Mouse (Mus musculus) left cerebral cortex, postnatal 25 days (tissue): Measurements from ENCODE around the gene Efna4. TPM values are rescaled to one million over a fixed set of nuclear protein-coding genes. Genes with fewer than 3 reads are reported as not detected.

ENCODE experiments used
- DNase-seq, 2 experiments: peaks; one replicate each; pipeline ENCODE4 v3.0.0; 2022; ENCODE audit warnings: low spot score in 2 of 2, mixed read lengths in 1 of 2
- intact Hi-C: fragments of 180-260 bp; cut with DNase I; formaldehyde crosslinking; loops from one replicate; pipeline ENCODE4 v1.15.1; 2025
- total RNA-seq, 2 experiments: library from RNA; stranded (reverse); gene quantifications; 2 replicates each; pipeline ENCODE4 v1.2.3; 2021

Efna4 gene
- total RNA-seq, 2 experiments from 2014 or later = 0.27 to 0.37 TPM

DNA sequence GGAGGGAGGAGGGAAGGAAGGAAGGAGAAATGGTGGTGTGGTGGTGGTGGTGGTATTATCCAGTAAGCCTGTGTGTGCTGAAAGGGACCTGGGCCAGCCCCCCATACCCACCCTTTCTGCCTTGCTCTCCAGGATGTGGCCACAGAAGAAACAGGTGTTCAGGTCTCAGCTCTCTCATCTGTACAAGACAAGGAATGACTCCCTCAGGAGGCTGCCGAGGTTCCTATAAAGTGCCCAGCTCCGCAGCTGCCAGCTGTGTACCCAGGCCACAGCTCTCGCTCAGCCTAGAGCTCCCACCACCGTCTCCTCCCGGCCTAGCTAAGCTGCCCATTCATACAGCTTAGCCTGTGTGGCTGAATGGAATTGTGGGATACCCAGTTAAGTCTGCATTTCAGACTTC lies 45.5 kb downstream of the Efna4 start:
- no peak for DNase-seq
- intact Hi-C loops = no loop called here

DNA sequence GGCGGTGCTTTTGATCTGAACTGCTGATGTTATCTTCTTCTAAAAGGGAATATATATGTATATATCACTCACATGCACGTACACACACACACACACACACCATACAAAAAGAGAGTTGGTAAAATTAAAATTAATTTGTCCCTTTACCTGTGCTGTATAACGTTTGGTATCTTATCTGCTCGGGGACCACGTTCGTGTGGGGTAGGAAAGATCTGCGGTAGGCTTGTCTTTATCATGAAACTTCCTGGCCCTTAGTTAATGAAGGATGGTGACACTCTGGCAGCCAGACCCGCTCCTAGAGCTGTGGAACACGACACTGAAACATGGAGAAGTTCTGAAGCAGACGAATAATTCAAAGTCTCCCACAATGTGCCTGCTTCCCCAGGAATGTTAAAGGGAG lies 46.0 kb downstream of the Efna4 start:
- intact Hi-C loops = no loop called here
- no peak for DNase-seq

DNA sequence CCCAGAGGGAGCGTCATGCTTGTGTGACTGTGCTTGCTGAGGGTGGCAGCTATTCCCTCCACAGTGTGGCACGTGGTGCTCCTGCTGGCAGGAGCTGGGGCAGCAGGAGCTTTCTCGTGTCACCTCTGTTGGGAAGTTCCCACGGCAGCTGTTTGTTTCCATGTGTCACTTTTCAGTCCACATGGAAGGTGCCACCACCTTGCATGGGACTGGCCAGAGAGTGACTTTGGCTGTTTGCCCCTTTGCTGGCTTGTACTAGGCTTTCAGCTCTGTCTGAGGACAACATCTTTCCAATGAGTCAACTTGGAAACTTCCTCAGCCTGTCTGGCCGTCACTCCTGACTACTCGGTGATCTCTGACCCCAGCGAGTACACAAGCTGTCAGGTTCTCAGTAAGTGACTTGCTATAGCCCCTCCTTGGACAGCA lies 49.3 kb downstream of the Efna4 start:
- intact Hi-C loops = no loop called here
- DNase-seq = no peak

DNA sequence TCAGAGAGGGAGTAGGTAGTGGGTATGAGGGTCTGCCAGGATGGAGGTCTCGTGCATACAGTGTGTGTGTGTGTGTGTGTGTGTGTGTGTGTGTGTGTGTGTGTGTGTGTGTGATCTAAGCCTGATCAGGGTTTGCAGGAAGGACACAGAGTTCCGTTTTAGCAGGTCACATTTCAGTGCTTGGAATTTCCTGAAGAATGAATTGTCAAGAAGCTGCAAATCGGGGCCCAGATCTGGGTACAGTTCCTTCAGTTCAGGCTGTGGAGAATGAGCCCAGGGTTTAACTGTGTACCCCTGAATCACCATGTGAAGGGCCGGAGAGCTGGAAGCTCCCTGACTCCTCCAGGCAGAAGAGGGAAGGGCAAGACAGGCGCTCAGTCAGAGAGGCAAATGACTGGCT lies 50.5 kb downstream of the Efna4 start:
- intact Hi-C loops = no loop called here
- no peak for DNase-seq

DNA sequence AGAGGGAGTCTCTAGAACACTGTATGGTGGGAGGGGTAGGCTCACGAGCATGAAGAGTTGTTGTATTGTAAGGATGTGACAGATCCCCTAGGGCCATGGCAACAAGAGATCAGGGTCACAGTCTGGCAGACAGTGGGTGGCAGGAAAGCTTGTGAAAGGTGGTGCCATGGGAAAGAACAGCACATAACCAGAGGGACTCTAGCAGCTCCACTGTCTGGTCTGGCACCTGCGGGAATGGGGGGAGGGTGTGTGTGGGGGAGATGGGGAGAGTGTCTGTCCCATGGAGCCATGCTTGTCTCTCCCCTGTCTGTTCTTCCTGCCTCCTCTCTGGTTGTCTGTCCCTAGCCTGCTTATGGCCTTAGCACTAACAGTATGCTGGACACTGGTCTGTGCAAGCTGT lies 52.3 kb downstream of the Efna4 start:
- intact Hi-C loops = no loop called here

DNA sequence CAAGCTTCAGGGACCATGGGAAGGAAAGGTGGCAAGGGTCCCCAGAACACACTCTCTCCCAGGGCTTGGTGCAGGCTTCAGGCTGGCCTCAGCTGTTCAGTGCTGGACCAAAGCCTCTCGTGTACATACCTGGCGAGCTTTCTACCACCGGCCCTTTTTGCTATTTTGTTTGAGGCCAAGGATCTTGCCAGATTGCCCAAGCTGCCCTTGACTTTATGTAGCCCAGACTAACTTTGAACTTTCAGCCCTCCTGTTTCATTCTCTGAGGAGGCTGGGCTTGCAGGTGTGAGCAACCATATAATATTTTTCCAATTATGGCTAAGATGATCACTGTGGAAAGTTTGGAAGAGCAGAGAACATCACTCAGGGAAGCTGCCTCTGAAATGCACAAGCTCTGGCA lies 53.6 kb downstream of the Efna4 start:
- intact Hi-C loops = no loop called here
- no peak for DNase-seq

More for the DNA sequence above, 52.3 kb downstream of the Efna4 start:
- no peak for DNase-seq

Other genes with a start within 250 kb of the Efna4 start
- 100 to 1,000 TPM; 189 to 195 TPM for gene Rusc1, start 244.7 kb downstream of the Efna4 start, total RNA-seq
- not detected for gene Gm43738, start 236.9 kb downstream of the Efna4 start, total RNA-seq
- gene Fdps, start 236.1 kb downstream of the Efna4 start, total RNA-seq = 10 to 100 TPM; 81.0 to 88.8 TPM
- not detected for gene Pklr, start 201.9 kb downstream of the Efna4 start, total RNA-seq
- gene Hcn3, start 177.8 kb downstream of the Efna4 start, total RNA-seq = 10 to 100 TPM; 16.0 to 18.7 TPM
- 10 to 100 TPM; 39.0 to 46.6 TPM for gene Clk2, start 173.2 kb downstream of the Efna4 start, total RNA-seq
- 10 to 100 TPM; 67.1 to 70.2 TPM for gene Scamp3, start 160.6 kb downstream of the Efna4 start, total RNA-seq
- gene Fam189b, start 154.9 kb downstream of the Efna4 start, total RNA-seq = 10 to 100 TPM; 61.6 to 64.9 TPM
- gene Gba, start 135.1 kb downstream of the Efna4 start, total RNA-seq = 10 to 100 TPM; 66.5 to 67.7 TPM
- gene Thbs3, start 122.8 kb downstream of the Efna4 start, total RNA-seq = 10 to 100 TPM; 23.6 to 26.5 TPM
- gene Mtx1, start 110.9 kb downstream of the Efna4 start, total RNA-seq = 10 to 100 TPM; 89.5 to 94.5 TPM
- gene Muc1, start 109.0 kb downstream of the Efna4 start, total RNA-seq = 1 to 10 TPM in 1 of 2 experiments, under 1 TPM in 1; 0.80 to 1.2 TPM
- 10 to 100 TPM; 69.2 to 69.4 TPM for gene Krtcap2, start 92.1 kb downstream of the Efna4 start, total RNA-seq
- gene Trim46, start 91.7 kb downstream of the Efna4 start, total RNA-seq = 10 to 100 TPM; 89.8 to 94.3 TPM
- 10 to 100 TPM; 47.8 to 48.1 TPM for gene Dpm3, start 78.7 kb downstream of the Efna4 start, total RNA-seq
- 10 to 100 TPM; 32.1 to 37.4 TPM for gene Slc50a1, start 67.5 kb downstream of the Efna4 start, total RNA-seq
- gene Efna1, start 56.9 kb downstream of the Efna4 start, total RNA-seq = 1 to 10 TPM; 4.1 to 5.2 TPM
- gene Efna3, start 15.1 kb downstream of the Efna4 start, total RNA-seq = 10 to 100 TPM; 51.3 to 56.8 TPM
- gene Adam15, start 12.0 kb upstream of the Efna4 start, total RNA-seq = 100 to 1,000 TPM; 101 to 105 TPM
- gene Dcst2, start 23.9 kb upstream of the Efna4 start, total RNA-seq = under 1 TPM in 1 of 2 experiments, not detected in 1; 0.32 TPM
- not detected for gene Dcst1, start 27.2 kb upstream of the Efna4 start, total RNA-seq
- gene Zbtb7b, start 56.7 kb upstream of the Efna4 start, total RNA-seq = 10 to 100 TPM; 11.9 to 14.8 TPM
- gene Lenep, start 64.8 kb upstream of the Efna4 start, total RNA-seq = 1 to 10 TPM in 1 of 2 experiments, not detected in 1; 3.0 TPM
- gene Flad1, start 73.8 kb upstream of the Efna4 start, total RNA-seq = 10 to 100 TPM; 32.6 to 32.9 TPM
- gene Cks1b, start 80.4 kb upstream of the Efna4 start, total RNA-seq = 1 to 10 TPM; 1.9 to 3.1 TPM
- 10 to 100 TPM; 10.7 to 14.6 TPM for gene Shc1, start 80.4 kb upstream of the Efna4 start, total RNA-seq
- gene Pygo2, start 92.2 kb upstream of the Efna4 start, total RNA-seq = 10 to 100 TPM; 51.6 to 60.2 TPM
- 10 to 100 TPM; 37.5 to 38.6 TPM for gene Pbxip1, start 98.7 kb upstream of the Efna4 start, total RNA-seq
- 10 to 100 TPM; 31.0 to 33.1 TPM for gene Pmvk, start 116.5 kb upstream of the Efna4 start, total RNA-seq
- gene Kcnn3, start 182.1 kb upstream of the Efna4 start, total RNA-seq = 10 to 100 TPM; 20.3 to 22.8 TPM